Mouse (Mus musculus): Measurements from ENCODE around the gene Vps11.
"Not testable (repeated sequence)": the region's sequence is repeated elsewhere in the genome, so short reads cannot be mapped to it uniquely, and the experiment has no call there.

Vps11 gene

GRCm38 (mm10) chr9:44314910-44315309 lies 46.6 kb downstream of the Vps11 start:
- DNase-seq (ENCODE audit: low spot score in 2 of 2), result no peak

- no peak for DNase-seq (ENCODE audit: low spot score in 2 of 2)
Observed at GRCm38 (mm10) chr9:44314257-44314547, 47.3 kb downstream of the Vps11 start.

GRCm38 (mm10) chr9:44313476-44314256 lies 47.8 kb downstream of the Vps11 start:
- peak; percentile 87 to 88 for DNase-seq (ENCODE audit: low spot score in 2 of 2)

- DNase-seq (ENCODE audit: low spot score in 2 of 2), result no peak
Observed at GRCm38 (mm10) chr9:44311136-44312134, 50.0 kb downstream of the Vps11 start.

- DNase-seq (ENCODE audit: low spot score in 2 of 2), result no peak
Observed at GRCm38 (mm10) chr9:44310750-44311135, 50.7 kb downstream of the Vps11 start.

- no peak for DNase-seq (ENCODE audit: low spot score in 2 of 2)
Observed at GRCm38 (mm10) chr9:44309756-44310155, 51.7 kb downstream of the Vps11 start.

- no peak for DNase-seq (ENCODE audit: low spot score in 2 of 2)
Observed at GRCm38 (mm10) chr9:44307248-44307647, 54.2 kb downstream of the Vps11 start.

- no peak for DNase-seq (ENCODE audit: low spot score in 2 of 2)
Observed at GRCm38 (mm10) chr9:44306532-44306931, 54.9 kb downstream of the Vps11 start.

- peak; percentile 99 for DNase-seq (ENCODE audit: low spot score in 2 of 2)
Observed at GRCm38 (mm10) chr9:44305466-44306079, 55.9 kb downstream of the Vps11 start, which contains the start of gene Hinfp. Gene Hinfp (minus strand): TSS chr9:44305671.

GRCm38 (mm10) chr9:44300001-44300400 lies 61.5 kb downstream of the Vps11 start:
- not testable (repeated sequence) for DNase-seq (ENCODE audit: low spot score in 2 of 2)

Measured in right cerebral cortex, adult 2 months (tissue).